Mouse (Mus musculus) intestine, embryonic 16.5 days (tissue): ENCODE measurements at regions not wholly inside any gene's neighbourhood (a gene's known extent, or its start where the extent isn't known, plus 50 kb on each side); places are given as distances from the start of the nearest gene placed in this dataset.

Experiments used
- ATAC-seq: fragments of 200-750 bp; cut with Nextera tagmentation; 2 replicates; pipeline ENCODE4 v1.8.0; 2017; ENCODE audit warnings: moderate TSS enrichment, moderate library complexity
- H3K27ac ChIP-seq: fragments of 300-500 bp; sonication (generic); 2 replicates; pipeline ENCODE4 v1.5.1; 2014; ENCODE audit warnings: mild to moderate bottlenecking, low read length
- H3K27me3 ChIP-seq: fragments of 300-500 bp; sonication (generic); replicated peaks from 2 replicates; pipeline ENCODE4 v1.6.1; 2014; ENCODE audit warnings: low read length, control low read depth, mixed read lengths; ENCODE audit not compliant: control insufficient read depth, insufficient read depth
- H3K36me3 ChIP-seq: fragments of 300-500 bp; sonication (generic); 2 replicates; pipeline ENCODE4 v1.6.1; 2014; ENCODE audit warnings: low read length, control low read depth; ENCODE audit not compliant: control insufficient read depth, insufficient read depth
- H3K4me1 ChIP-seq: fragments of 300-500 bp; sonication (generic); 2 replicates; pipeline ENCODE4 v1.6.1; 2014; ENCODE audit warnings: low read length, control low read depth, mixed read lengths; ENCODE audit not compliant: control insufficient read depth, insufficient read depth
- H3K4me2 ChIP-seq: fragments of 300-500 bp; sonication (generic); 2 replicates; pipeline ENCODE4 v1.6.1; 2014; ENCODE audit warnings: low read depth, low read length, control low read depth
- H3K4me3 ChIP-seq: fragments of 300-500 bp; sonication (generic); 2 replicates; pipeline ENCODE4 v1.5.1; 2014; ENCODE audit warnings: mild to moderate bottlenecking, low read length
- H3K9ac ChIP-seq: fragments of 300-500 bp; sonication (generic); 2 replicates; pipeline ENCODE4 v1.6.1; 2014; ENCODE audit warnings: low read depth, low read length
- H3K9me3 ChIP-seq: fragments of 300-500 bp; sonication (generic); 2 replicates; pipeline ENCODE4 v1.6.1; 2016; ENCODE audit warnings: low read length, control low read depth; ENCODE audit not compliant: control insufficient read depth
- WGBS: fragments of 180-500 bp; shearing (Covaris S2); extraction: QIAGEN DNeasy Blood & Tissue Kit; methylation state at CpG from one replicate; pipeline ENCODE4 v1.1.7; 2014; 5-methylcytosine and 5-hydroxymethylcytosine counted together

DNA sequence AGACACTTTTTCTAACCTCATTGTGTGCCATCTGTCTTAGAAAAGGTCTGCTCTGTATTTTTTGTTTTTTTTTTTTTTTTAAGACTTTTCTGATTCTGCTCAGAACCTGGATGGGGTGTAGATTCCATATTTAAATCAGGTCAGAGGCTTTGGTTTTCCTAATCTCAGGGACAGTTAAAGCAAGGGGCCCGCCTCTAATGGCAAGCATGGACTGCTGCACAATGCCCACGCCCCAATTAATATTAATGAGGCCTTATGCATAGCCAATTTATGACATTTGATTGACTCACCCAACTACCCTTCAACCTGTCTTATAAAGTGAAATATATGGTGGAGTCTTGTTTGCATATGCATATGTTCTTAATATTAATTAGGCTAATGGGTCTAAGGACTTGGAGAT is 662.6 kb downstream of the Bcl11a start:
- Histone ChIP-seq H3K27me3 (no peaks in the 10 kb centered on the region), H3K36me3 (no peaks in the 10 kb centered on the region), H3K9ac (no peak overlapping the region), H3K27ac (no peak overlapping the region), H3K9me3 (no peaks in the 10 kb centered on the region), H3K4me2 (no peak overlapping the region), H3K4me3 (no peak overlapping the region), H3K4me1 (peaks cover 3% of the 10 kb centered on the region; the same call in 1 of the 2 replicates)
- no peak for ATAC-seq
- WGBS = 70% methylated on average over 2 of the region's 2 CpGs

- Histone ChIP-seq H3K27ac (no peak overlapping the region), H3K4me2 (no peak overlapping the region), H3K9me3 (no peaks in the 10 kb centered on the region), H3K4me3 (no peak overlapping the region), H3K9ac (no peak overlapping the region), H3K36me3 (no peaks in the 10 kb centered on the region), H3K27me3 (no peaks in the 10 kb centered on the region), H3K4me1 (peaks cover 3% of the 10 kb centered on the region; the same call in 1 of the 2 replicates)
- 67% methylated on average over 8 of the region's 8 CpGs for WGBS
- ATAC-seq = no peak
These were observed 664.7 kb downstream of the Bcl11a start for GRCm38 (mm10) chr11:24742561-24742960.

GRCm38 (mm10) chr11:24743439-24743838 is 665.6 kb downstream of the Bcl11a start:
- Histone ChIP-seq H3K9ac (no peak overlapping the region), H3K36me3 (no peaks in the 10 kb centered on the region), H3K4me2 (no peak overlapping the region), H3K4me1 (peaks cover 3% of the 10 kb centered on the region; the same call in 1 of the 2 replicates), H3K27ac (no peak overlapping the region), H3K9me3 (no peaks in the 10 kb centered on the region), H3K27me3 (no peaks in the 10 kb centered on the region), H3K4me3 (no peak overlapping the region)
- ATAC-seq = no peak
- 35% methylated on average over 1 of the region's 1 CpGs for WGBS

- no peak for ATAC-seq
- no peaks in the 10 kb centered on the region for H3K36me3 ChIP-seq
- no peak overlapping the region for H3K9ac ChIP-seq
- no peaks in the 10 kb centered on the region for H3K4me1 ChIP-seq
- no peak overlapping the region for H3K4me3 ChIP-seq
- no peak overlapping the region for H3K4me2 ChIP-seq
- no peaks in the 10 kb centered on the region for H3K9me3 ChIP-seq
- H3K27me3 ChIP-seq = no peaks in the 10 kb centered on the region
- WGBS = 68% methylated on average over 4 of the region's 4 CpGs
- H3K27ac ChIP-seq = no peak overlapping the region
These were observed 668.0 kb downstream of the Bcl11a start for GRCm38 (mm10) chr11:24745841-24746240.

DNA sequence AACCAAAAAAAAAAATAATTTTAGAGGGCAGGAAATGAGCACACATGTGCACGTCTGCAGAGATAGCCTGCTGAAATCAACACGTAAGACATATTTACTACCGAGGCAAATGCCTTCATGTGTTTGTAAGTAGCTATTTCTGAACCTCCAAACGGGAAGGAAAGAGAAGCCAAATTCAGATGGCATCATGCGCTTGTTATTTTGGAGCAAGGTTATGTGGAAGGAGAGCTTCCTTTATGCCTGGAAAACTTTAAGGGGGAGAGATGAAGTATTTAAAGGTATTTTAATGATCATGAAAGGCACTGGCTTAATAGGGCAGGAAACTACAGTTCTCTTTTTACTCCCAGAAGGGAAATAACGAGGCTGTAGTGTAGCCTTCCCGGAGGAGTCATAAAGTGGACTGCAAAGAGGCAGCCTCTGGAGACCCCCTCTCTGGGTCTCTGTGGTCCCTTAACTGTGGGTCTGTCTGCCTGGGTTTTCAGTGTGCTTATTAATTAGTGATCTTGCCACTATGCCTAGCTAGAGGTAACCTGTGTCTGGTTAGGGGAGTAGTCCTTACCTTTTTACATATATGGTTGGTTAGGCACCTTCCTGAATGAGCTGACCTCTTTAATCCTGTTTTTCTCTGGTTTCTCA is 672.4 kb downstream of the Bcl11a start:
- Histone ChIP-seq H3K4me3 (no peak overlapping the region), H3K9ac (no peak overlapping the region), H3K27ac (no peak overlapping the region), H3K9me3 (no peaks in the 10 kb centered on the region), H3K4me2 (no peak overlapping the region), H3K36me3 (no peaks in the 10 kb centered on the region), H3K27me3 (no peaks in the 10 kb centered on the region), H3K4me1 (no peaks in the 10 kb centered on the region)
- ATAC-seq = no peak
- WGBS = 62% methylated on average over 7 of the region's 7 CpGs

GRCm38 (mm10) chr11:24758130-24758529 is 680.3 kb downstream of the Bcl11a start:
- Histone ChIP-seq H3K27me3 (no peaks in the 10 kb centered on the region), H3K9ac (no peak overlapping the region), H3K9me3 (no peaks in the 10 kb centered on the region), H3K27ac (no peak overlapping the region), H3K4me3 (no peak overlapping the region), H3K4me1 (no peaks in the 10 kb centered on the region), H3K36me3 (no peaks in the 10 kb centered on the region), H3K4me2 (no peak overlapping the region)
- ATAC-seq = no peak

DNA sequence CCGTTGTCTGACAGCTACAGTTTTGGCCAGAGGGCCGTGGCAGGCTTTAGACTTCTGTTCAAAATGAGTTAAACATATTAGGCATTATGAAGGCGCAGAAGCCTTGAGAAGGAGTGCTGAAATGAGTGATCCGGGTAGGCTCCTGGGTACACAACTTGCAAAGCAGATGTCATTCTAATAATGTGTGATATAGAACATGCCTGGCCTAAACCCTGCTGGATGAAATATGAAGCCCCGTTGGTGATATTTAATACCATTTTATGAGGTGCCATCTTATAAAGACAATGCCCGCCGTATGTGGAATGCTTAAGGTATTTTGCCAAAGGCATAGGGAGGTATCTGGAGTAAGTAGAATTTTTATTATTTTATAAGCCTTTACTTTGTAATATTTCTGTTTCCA is 705.6 kb downstream of the Bcl11a start:
- 73% methylated on average over 7 of the region's 7 CpGs for WGBS
- Histone ChIP-seq H3K9me3 (0 out of 2 replicates have a peak, but pooled peaks cover 3% of the 10 kb centered on the region), H3K27ac (no peak overlapping the region), H3K9ac (no peak overlapping the region), H3K4me3 (no peak overlapping the region), H3K27me3 (no peaks in the 10 kb centered on the region), H3K4me1 (no peaks in the 10 kb centered on the region), H3K36me3 (no peaks in the 10 kb centered on the region), H3K4me2 (no peak overlapping the region)
- ATAC-seq = no peak

GRCm38 (mm10) chr11:24789120-24789519 is 711.3 kb downstream of the Bcl11a start:
- Histone ChIP-seq H3K4me2 (no peak overlapping the region), H3K36me3 (no peaks in the 10 kb centered on the region), H3K4me1 (no peaks in the 10 kb centered on the region), H3K27ac (no peak overlapping the region), H3K27me3 (no peaks in the 10 kb centered on the region), H3K9me3 (0 out of 2 replicates have a peak, but pooled peaks cover 3% of the 10 kb centered on the region), H3K4me3 (no peak overlapping the region), H3K9ac (no peak overlapping the region)
- ATAC-seq = no peak
- 87% methylated on average over 2 of the region's 2 CpGs for WGBS

DNA sequence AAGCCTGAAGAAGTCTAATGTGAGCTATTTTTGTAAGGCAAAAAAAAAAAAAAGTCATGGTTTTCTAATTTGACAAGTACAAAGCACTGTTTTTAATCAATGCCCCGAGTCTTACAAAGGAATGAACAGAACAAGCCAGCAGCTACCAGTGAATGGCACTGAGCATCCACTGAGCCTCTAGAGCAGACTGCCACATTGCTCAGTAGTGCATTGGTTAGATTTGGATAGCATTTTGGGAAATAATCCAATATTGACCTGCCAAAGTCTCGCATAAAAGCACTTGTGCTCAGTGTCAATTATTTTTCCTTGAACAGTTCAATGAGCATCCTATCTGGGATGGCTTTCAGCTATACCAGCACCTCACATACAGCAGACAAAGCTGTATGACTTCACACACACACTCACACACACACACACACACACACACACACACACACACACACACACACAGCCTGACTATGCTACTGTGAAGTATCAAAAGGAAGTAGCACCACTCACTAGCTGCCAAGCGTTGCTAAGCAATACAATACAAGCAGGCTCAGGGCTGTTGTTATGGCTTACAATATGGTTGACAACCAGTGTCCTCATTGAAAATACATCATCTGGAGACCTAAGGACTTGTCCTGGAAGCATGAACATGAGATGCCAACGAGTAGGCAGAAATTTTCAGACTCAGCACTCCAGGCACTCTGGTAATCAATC is 717.8 kb downstream of the Bcl11a start:
- Histone ChIP-seq H3K4me3 (no peak overlapping the region), H3K4me1 (no peaks in the 10 kb centered on the region), H3K4me2 (no peak overlapping the region), H3K9me3 (no peaks in the 10 kb centered on the region), H3K36me3 (no peaks in the 10 kb centered on the region), H3K27ac (no peak overlapping the region), H3K27me3 (no peaks in the 10 kb centered on the region), H3K9ac (no peak overlapping the region)
- ATAC-seq = no peak
- 69% methylated on average over 4 of the region's 4 CpGs for WGBS
